Mouse (Mus musculus) adrenal gland, adult 18-20 months (tissue): ENCODE results near the gene Ankrd44. TPM values are rescaled to one million over a fixed set of nuclear protein-coding genes. Genes with fewer than 3 reads are reported as not detected.

Source experiments
- DNase-seq, 2 experiments: peaks; one replicate each; pipeline ENCODE4 v3.0.0; 2021 to 2022; ENCODE audit warnings: low spot score in 2 of 2
- total RNA-seq, 2 experiments: library from RNA; stranded (reverse); gene quantifications; 1 replicate in 1 of 2; 2 replicates in 1 of 2; pipeline ENCODE4 v1.2.3; 2021

The Ankrd44 gene
- total RNA-seq, 2 experiments from 2014 or later, result 15.5 to 19.9 TPM

DNA sequence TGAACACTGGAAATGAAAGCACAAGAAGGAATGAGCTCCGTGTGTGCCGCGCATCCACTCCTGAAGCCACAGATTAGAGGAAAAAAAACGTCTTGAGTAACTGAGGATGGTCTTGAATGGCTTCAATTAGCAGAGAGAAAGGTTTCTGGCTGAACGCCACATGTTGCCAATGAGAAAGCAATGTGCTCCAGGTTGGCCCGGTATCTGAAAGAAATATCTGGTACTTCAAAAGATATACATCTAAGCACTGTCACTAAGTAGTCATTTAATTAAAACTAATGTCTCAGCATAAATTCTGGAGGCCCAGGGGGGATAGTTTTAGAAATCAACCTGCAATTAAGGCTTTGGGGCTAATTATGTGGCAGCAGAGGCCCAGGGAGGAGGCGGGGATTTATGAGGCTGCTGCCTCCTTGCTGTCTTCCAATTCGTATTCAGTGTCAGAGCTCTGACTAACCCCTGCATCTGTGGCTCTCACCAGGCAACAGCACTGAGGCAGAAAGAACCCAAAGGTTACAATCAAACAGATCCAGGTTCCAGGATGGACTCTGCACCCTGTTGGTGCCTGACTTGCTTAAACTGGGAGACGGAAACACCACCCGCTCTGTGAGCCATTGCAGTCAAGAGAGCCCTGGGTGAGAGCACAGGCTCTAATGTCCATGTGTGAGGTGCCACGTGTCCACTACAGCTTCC, 72.7 kb downstream of the Ankrd44 start:
- DNase-seq, result no peak

DNA sequence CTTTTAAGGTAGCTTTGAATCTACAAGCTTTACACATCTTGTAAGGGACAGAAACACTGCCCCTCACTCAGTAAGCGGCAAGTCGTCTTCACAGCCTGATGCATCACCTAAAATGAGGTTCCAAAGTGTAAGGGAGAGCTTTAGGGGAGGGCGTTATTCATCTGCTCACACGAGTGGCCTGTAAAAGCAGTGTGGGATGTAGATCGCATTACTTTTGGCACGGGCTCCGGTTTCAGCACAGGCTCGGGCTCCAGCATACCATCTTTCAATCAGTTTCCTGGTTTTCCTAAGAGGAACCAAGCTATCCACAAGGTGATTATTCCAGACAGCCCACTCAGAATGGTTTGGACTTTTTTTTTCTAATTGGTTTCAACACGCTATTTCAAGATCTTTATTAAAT, 74.6 kb downstream of the Ankrd44 start:
- DNase-seq, result no peak

DNA sequence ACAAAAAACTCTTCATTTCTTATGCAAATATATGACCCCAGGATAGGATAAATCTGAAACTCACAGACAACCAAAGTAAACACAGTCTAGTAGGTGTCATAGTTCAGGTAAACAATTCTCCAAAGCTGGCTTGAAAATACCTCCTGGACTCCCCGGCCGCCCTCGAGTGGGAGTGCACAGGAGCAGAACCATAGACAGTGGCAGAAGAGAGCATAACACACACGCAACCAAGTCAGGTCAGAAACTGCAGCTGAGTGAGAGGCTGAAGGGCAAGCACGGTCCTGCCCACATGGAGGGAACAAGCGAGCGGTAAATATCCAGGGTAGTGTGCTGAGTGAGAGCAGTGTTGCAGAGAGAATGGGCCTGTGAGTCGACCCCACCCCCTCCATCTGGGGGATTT, 76.1 kb downstream of the Ankrd44 start:
- no peak for DNase-seq

DNA sequence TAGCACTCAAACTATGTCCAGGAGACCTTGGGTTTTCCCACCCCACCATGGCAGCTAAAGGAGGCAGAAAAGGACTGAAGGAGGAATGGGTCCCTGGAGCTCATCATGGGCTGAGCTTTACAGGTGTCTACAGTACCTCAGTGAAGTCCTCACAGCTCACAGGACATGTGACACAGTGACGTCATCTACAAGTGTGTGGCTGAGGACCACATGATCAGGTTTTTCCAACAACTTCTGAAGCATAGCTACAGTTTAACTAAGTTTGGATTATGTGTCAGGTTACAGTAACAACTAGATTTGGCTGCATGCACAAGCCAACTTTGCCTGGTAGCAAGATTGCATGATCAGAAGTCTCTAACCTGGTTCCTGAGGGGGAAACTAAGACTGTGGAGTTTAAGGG, 78.9 kb downstream of the Ankrd44 start:
- DNase-seq, result no peak

DNA sequence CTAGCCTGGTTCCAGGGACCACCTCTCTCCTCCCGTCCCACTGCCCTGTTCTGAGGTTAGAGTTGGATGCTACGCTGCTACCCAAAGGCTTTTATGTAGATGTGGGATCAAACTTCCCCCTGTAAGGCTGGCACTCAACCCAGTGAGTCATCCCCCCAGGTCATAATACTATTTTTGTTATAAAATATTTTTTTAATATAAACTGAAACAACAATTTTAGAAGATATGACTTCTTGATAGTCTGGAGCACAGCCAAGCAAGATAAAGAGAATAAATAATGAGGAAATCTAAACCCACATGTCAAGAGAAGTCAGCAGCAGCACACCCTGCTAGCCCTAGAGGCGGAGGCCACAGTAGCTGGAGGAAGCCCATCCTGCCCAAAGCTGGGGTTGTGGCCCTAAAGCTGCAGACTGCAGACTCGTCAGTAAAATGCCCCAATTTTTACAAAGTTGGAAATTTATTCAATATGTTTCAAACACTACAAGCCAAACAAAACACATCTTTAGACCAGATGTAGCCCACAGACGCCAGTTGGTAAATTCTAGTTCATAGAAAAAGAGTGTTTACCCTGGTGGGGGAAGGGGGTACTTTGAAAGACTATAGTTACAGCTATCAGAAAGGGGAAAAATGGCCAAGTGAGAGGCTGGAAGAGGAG, 79.7 kb downstream of the Ankrd44 start:
- DNase-seq, result no peak

DNA sequence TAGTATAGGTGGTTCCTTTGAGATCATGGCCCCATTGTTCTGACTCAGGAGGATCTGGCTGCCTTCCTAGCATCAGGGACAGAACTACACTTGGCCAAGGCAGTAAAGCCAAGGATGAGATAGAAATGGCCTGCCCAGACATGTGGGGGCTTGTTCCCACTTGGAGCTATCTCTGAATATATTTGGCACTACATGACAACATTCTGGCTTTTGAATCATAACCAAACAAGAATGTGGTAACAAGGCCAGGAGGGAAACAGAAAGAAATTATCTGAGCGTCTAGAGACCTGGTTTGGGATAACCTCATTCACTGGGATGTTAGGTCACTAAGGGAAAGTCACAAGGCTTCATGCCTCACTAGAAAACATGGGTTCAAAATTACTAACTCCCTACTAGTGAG, 81.8 kb downstream of the Ankrd44 start:
- DNase-seq, result no peak

DNA sequence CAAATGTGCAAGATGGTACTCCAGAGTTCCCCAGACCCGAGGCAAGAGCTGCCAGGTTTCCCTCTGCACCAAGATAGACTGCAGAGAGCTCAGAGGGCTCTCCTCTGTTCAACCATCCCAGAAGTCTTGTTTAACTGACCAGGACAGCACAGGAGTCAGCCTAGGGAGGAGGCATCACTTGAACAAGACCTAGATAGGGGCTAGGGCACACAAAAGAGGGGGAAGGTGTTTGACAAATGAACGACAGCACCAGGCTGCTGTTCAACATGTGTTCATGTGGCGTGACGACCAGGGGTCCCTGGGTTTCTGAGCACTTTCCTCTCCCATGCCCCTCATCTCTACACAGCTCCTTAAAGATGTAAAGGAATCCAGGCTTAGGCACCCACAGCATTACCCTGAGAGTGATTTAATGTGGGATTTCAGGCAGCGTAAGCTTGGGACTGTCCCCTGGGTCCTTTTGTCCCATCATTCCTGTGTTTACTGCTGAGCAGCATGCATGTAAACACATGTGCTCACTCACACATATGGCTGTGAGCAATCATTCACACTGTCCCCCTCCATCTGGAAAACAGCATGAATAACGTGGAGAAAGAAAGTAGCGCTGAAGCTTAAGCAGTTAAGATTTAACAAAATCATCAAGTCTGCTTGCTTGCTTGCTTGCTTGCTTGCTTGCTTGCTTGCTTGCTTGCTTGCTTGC, 83.3 kb downstream of the Ankrd44 start:
- no peak for DNase-seq

DNA sequence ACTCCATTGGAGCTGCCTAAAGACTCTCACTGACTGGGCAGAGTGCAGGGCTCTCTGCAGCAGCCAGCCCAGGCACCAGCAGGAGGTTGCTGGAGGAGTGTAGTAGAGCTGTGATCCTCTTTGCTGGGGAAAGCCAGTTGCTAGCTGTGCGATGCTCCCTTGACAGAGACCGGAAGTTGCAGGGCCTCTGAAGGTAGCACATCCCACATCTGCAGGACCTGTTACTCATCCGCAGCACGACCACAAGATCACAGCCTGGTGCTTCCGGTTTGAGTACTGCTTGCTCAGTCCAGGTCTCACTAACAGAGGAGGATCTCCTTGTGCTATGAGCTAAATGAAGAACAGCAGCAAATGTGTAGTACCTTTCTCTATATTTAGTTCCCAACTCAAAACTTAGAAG, 84.4 kb downstream of the Ankrd44 start:
- DNase-seq, result no peak

DNA sequence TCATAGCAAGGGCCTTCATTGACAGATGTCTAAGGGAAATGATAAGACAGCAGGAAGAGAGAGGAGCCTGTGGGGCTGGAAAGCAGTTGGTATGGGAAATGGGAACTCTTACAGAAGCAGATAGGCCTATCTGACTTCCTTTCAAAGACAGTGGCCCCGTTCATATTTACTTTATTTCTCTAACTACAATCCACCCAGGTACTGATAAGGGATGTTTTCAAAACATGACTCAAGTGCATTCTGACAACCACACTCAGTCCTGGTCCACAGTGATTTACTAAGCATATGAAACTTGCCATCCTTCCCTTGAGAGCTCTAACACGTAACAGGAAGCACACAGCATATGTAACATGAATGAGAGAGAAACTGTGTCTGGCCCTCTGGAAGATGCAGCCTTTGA, 86.1 kb downstream of the Ankrd44 start:
- no peak for DNase-seq

DNA sequence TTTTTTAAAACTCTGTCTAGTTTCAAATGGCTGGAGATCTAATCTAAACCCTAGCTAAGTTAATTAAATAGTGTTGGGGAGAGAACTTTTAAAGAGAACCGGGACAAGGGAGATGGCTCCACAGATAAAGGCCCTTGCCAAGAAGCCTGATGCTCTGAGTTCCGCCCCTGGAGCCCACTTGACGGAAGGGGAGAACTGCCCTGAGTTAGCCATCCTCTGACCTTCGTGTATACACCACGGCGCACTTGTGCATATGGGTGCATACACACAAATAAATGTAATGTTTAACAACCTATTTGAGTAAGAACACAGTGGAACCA, 87.7 kb downstream of the Ankrd44 start:
- no peak for DNase-seq

DNA sequence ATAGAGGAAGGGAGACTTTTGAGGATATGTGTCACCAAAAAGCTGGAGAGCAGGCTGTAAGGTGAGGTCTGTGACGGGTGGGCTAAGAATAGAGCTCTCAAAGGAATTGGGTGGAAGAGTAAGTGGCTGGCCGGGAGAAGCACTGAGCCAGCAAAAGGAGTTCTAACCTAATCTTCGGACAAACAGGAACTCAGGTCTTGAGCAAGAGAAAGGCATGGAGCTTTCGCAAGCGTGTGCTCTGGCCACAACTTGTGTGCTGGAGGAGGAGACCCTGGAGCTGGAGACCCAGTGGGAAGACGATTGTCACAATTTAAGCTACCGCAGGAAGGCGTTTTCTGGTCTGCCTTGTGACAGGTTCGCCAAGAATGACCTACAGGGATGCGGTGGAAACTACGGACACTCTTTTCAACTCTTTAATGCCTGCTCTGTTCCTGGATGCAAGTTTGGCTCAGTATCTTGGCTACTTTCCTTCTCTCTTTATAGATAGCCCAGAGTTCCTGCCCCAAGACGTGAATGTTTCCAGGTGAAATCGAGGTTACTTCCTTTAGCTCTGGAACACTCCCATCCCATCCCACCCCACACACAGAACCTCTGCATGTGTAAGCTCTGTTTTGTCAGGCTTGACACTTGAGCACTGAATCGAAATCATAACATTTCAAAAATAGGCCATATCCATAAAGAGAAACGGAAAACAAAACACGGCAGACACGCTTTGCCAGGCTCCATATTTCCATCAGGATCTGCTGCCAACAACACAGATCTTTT, 88.3 kb downstream of the Ankrd44 start:
- DNase-seq, result no peak

DNA sequence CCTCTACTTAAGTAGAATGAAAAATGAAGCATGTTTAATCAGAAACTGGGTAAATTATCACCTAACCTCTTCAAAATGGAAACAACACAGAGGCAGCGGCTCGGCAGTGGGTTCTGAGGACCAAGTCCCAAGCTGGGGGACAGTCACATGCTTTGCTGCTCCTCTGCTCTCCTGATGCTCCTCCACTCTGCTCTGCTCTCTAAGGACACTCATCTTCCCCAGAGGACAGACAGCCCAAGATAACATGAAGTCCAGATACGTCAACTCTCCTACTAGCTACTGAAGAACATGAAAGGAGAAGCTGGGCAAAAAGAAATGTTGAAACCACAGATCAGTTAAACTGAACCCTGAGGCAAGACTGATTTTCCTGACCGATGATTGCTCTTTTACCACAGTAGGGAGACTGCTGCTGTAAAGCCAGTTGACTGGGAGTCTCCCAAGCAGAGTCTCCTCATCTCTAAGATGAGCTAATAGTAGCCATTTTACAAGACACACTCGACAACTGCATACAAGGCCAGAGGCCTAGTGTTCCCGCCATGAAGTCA, 90.5 kb downstream of the Ankrd44 start:
- no peak for DNase-seq

DNA sequence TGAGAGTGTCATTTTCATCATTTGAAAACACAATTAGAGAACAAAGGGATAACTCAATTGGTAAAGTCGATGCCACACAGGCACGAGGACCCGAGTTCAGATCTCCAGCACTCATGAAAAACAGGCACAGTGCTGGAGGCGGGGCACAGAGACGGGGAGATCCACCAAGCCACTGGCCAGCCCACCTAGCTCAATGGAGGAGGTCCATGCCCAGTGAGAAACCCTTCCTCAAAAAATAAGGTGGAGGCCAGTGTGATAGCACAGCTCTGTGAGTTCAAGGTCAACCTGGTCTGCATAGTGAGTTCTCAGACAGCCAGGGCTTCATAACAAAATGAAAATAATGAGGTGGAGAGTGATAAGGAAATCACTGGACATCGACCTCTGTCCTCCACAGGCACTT, 93.0 kb downstream of the Ankrd44 start:
- DNase-seq, result no peak

DNA sequence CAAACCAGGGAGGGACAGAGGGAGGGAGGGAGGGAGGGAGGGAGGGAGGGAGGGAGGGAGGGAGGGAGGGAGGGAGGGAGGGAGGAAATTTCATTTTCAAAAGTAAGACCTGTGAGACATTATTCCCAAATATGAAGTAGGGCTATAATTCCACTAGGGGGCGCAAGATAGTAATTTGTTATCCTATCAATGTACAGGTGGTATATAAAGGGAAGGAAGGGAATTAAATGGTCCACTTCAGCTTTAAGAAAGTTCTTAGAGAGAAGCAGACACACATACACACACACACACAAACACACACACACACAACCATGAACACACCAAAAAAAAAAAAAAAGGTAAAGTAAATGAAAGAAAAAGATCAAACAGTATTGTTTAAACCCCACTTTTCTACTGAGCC, 93.4 kb downstream of the Ankrd44 start:
- no peak for DNase-seq

DNA sequence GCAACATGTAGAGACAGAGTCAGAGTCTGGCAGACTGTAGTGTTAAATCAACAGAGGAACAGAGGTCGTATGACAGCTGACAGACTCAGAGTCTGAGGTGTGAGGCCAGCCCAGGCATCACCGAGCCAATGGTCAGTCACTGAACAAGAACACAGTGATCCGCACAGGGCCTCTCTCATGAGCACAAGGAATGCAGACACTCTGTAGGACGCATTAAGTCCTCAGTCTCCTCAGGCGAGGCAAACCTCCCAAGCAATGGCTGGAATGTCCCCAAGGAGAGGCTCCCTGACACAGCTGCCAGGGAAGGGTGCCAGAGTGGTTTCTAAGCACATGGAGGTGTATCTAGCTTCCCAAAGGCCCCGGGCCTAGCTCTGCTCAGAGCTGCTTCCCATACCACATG, 96.0 kb downstream of the Ankrd44 start:
- peak in 1 of 2 experiments; percentile 35 for DNase-seq

DNA sequence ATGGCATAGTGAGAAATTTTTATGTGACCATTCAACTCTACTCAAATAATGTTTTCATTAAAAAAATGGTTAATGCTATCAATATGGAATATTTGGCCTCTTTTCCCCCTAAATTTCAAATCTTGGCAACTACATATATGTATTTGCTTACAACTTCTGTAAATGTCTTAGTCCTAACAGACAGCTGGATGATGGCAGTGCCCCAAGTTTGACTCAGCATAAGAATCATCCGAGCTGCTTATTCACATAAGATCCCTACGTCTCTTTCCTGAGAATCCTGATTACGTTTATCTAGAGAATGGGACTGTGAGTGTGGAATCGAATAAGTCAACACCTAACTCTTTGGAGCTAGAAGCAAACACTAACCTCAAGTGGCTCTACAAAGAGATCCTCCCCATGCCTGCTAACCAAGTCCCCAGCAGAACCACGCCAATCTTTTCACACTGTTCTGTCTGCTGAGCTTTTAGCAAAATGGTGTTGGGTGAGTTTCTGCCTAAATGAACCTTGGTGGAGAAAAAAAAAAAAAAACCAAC, 96.4 kb downstream of the Ankrd44 start:
- no peak for DNase-seq

DNA sequence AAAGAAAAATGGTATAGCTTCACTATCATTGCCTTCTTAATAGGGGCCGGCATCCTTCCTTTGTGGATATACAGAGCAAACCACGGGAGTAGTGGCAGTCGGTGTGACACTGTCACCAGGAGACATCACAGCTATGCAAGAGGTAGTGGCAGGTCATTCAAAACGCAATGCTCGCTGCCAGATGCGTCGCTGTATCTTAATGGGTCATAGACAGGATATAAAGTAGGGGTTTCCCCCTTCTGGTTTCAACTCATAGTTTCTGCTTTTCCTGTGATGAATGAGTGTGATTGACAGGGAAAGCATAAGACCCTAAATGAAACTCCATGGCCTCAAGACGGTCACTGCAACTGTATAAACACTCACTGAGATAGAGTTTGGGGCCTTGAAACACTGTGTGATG, 98.4 kb downstream of the Ankrd44 start:
- DNase-seq, result no peak

DNA sequence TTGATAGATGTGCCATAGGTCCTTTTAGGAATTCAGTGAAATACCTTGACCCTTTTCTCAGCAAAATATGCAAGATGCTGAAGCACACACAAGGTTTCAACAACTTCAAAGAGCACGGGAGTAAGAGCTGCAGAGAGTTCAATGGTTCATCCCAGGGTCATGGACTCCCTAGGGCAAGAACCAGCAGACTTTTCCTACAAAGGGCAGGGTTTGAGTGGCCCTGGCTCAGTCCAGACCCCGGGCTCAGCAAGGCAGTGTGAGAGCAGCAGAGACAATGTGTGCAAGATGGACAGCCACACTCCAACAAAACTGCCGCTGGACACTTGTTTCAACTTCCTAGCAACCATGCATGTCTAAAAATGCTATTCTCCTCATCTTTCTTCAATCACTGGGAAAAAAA, 98.8 kb downstream of the Ankrd44 start:
- DNase-seq, result no peak

DNA sequence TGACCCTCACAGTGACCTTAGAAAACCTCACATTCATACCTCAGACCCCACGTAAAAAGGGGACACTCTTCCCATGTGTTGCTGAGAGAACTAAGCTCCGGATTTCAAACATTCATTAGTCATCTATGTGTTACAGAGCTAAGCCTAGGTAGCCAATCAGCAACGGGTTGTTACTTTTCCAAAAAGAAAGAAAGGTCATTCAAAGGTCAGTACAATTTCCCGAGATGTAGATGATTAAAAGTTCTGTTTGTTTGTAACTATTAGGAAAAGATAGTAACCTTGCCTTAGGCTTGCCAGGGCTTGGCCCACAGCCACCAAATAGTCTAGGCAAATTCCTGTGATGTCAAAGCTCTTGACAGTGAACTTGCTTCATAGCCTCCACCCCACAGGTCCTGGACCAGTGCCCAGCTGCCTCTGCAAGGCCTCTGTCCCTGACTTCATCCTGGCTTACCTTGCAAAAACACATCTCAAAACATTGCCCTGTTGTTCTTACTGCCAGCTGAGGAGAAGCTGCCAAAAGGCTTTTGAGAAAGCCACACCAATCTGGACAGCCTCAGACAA, 99.7 kb downstream of the Ankrd44 start:
- DNase-seq, result peak; percentile 78 to 80

DNA sequence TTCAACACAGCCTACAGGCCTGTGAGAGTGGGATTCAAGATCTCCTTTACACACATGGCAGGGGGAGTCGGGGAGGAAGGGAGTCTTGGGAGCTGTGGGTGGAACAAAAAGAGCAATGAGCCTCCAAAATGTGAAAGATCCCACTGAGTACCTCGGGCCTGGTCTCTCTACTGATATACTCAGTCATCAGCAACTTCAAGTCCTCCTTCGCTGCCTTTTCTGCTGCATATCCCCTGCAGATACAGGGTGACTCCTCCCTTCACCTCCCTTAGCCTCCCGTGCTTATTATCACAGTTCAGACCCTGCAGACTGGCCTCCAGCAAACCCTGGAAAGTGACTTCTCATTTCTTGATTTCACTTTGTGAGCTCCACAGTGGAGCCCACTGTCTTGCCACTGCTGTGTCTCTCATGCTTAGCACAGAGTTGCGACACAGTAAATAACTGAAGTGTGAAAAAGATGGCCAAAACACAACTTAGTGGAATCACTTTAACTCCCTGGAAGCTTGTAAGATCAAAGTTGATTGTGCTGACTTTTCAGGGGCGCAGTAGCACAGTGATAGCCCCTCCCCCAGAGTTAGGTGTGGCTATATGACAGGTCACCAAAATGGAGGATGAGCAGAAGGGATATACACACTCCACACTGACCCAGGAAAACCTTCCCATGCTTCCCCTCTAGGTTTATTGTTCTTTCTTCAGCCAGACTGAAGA, 100.3 kb downstream of the Ankrd44 start:
- DNase-seq, result no peak
